Mouse (Mus musculus): ENCODE results near the gene Mpp3.

Gene Mpp3

GRCm38 (mm10) chr11:102039487-102040137 is 11.4 kb upstream of the Mpp3 start:
- no peak for DNase-seq (ENCODE audit: low read depth, low spot score)

DNA sequence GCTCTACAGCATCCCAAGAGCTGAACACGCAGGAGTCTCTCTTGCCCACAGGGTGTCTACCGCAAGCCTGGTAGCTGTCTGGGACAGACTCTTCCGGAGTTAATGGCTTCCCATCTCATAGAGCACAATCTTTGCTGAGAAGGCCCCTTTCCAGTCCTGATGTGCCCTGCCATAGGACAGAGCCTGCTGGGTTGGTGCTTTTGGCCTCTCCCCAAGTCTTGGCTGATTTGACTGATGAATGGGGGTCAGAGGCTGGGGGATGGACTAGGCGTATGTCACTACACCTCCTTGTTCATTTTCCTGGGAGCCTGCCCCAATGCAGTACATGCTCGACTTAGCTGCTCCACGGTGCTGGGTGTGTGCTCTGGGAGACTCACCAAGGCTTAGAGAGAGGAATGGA is 9.5 kb upstream of the Mpp3 start:
- DNase-seq (ENCODE audit: low read depth, low spot score), result no peak

GRCm38 (mm10) chr11:102036336-102036735 is 8.1 kb upstream of the Mpp3 start:
- no peak for DNase-seq (ENCODE audit: low read depth, low spot score)

DNA sequence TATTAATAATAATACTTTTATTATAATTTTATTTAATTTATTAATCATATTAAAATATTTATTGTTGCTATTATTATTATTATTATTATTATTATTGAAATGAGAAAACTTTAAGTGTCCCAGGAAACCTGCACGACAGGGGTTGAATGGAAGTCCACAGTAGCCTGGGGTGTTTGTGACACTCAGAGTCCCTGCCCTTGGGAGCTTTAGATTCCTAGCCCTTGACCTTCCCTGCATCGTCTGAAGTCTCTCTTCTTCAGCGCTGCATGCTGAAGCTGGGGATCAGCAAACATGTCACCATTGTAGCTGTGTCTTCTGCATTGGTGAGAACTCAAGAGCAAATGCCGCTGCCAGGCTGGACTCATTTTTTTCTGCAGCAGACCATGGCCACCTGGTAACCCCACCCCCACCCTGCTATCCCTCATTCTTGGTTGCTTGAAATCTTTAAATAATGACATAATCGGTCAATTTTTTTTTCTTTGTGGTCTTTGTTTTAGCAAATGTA is 7.2 kb upstream of the Mpp3 start:
- no peak for DNase-seq (ENCODE audit: low read depth, low spot score)

GRCm38 (mm10) chr11:102034887-102035286 is 6.6 kb upstream of the Mpp3 start:
- DNase-seq (ENCODE audit: low read depth, low spot score), result no peak

- no peak for DNase-seq (ENCODE audit: low read depth, low spot score)
These were observed 4.9 kb upstream of the Mpp3 start for GRCm38 (mm10) chr11:102033055-102033591.

DNA sequence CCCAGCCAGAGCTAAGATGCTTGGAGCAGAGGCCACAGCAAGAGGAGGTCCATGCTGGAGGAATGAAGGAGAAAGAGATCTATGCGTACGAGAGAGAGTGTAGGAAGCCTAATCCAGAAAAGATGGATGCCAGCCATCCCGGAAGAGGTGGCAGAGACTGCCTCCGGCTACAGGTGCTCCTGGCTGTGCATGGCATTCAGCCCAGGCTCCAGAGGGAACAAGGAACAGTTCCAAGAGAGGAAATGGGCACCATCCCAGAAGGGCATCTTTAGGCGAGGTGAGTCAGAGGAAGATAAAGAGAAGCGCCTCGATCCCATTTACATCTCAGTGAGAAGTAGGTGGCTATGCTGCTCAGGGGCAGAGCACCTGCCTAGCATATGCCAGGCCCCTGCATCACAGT is 2.9 kb upstream of the Mpp3 start:
- DNase-seq (ENCODE audit: low read depth, low spot score), result no peak

GRCm38 (mm10) chr11:102029966-102030365 is 1.7 kb upstream of the Mpp3 start:
- DNase-seq (ENCODE audit: low read depth, low spot score), result no peak

GRCm38 (mm10) chr11:102029304-102029703 is 1.0 kb upstream of the Mpp3 start:
- DNase-seq (ENCODE audit: low read depth, low spot score), result no peak

DNA sequence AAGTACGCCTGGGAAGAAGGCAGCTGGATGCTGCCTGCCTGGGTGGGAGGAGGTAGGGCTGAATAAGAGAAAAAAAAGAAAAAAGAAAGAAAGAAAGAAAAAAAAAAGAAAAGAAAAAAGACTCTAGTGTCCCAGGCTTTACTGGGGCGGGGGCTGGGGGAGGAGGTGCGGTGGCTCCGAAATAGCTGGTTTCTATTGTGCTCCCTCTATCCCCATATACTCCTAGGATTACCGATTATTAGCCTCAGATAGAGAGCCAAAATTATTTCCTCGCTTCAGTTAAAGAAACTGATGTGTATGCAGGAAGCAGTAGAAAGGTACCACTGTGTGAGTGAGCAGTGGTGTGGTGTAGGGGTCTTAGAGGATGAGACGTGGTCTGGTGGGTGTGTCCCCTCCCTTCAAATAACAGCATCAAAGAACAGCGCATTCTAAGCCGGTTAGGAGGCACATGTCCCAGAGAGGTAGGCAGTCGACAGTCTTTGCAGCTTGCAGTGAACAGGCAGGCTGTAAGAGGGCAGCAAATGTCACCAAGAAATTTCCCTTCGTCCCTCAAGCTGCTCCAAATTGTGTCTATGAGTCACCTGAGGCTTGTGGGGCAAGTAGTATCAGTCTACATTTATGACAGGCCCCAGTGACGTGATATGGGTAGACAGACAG is 772 bp downstream of the Mpp3 start:
- no peak for DNase-seq (ENCODE audit: low read depth, low spot score)

GRCm38 (mm10) chr11:102026694-102027360 is 1.4 kb downstream of the Mpp3 start:
- DNase-seq (ENCODE audit: low read depth, low spot score), result peak; percentile 12

DNA sequence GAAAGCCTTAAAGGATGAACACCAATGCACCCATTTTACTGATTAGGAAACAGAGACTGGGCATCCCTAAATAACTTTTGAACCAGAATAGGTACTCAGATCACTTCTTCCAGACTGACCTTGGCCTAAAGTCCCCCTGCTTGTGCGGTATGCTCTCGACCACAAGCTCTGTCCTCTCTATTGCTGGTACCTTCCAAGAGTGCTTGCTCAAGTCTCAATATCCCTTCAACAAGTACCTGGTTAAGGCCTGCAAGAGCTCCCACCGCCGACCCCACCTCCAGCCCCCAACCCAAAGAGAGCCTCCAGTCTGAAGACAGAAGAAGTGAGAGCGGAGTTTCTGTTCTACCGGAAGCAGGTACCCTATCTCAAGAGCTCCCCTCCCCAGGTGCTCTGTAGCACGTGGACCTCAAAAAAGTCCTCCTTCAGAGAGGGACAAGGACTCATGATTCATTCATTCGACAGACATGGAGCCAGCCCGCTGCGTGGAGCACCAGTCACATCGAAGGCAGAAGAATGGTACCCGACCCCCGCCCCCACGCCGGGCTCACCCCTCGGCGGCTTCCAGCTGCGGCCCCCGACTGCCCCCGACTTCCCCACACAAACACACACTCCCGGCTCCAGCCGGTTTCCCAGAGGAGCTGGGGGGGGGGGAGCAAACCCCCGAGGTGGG is 2.1 kb downstream of the Mpp3 start:
- no peak for DNase-seq (ENCODE audit: low read depth, low spot score)

DNA sequence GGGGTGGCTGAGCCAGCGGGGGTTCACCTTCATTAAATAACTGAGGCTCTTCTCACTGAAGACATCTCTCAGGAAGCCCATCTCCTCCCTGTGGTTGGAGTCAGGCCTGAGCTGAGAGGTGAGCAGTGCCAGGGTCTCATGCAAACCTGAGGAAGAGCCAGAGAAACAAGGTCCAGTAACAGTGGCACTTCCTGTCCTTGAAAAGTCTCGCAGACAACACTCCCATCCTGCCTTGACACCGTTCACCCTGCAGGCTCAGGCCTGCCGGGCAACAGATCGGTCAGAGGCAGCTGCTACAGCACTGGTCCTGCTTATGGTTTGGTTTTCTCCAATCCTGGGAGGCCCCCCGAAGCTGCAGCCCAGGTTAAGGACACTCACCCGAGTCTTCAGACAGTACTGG is 2.9 kb downstream of the Mpp3 start:
- no peak for DNase-seq (ENCODE audit: low read depth, low spot score)

- no peak for DNase-seq (ENCODE audit: low read depth, low spot score)
These were observed 3.4 kb downstream of the Mpp3 start for GRCm38 (mm10) chr11:102024875-102025274.

DNA sequence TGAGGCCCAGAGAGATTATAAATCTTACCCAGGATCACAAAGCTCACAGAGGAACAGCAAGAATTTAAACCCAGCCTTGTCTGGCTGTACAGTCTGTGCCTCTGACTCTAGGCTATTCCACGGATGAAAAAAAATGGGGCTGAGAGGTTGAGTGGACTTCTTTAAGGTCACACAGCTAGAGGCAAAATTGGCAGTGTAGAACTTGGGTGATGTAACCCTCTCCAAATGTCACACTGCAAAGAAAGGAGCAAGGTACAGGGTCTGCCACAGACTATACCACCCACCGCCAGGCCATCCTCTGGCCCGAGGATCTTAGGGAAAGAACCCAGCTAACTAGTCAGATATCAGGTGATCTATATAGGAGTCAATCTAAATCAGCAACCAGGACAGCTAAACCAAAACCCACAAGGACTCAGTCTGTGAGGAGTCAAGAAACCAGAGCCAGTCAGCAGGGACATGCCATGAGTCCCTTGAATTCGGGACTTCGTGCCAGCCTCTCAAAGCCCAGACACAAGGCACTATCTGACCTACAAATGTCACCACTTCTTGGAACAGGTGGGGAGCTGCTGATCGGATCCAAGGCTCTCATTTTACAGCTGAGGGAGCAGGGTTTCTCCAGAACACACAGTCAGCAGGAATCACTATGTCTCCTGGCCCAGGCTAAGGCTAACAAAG is 4.0 kb downstream of the Mpp3 start:
- DNase-seq (ENCODE audit: low read depth, low spot score), result no peak

GRCm38 (mm10) chr11:102023406-102023805 is 4.9 kb downstream of the Mpp3 start:
- DNase-seq (ENCODE audit: low read depth, low spot score), result no peak

DNA sequence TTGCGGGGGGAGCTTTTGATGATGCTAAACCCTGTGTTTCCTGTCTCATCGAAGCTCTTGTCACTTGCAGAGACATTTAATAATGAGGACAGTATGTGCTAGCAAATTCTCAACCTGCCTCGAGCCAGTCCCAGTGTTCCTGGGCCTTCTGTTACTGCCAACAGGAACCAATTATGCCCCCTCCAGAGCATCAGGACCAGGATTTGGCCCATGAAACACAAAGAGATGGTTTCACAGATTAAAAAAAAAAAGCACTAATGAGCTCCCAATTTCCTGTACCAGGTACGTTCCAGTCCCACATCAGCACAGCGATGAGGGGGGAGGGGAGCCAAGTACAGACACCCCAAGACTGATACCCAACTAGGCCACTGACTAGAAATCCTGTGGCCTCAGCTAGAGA is 7.1 kb downstream of the Mpp3 start:
- no peak for DNase-seq (ENCODE audit: low read depth, low spot score)

- DNase-seq (ENCODE audit: low read depth, low spot score), result no peak
These were observed 8.5 kb downstream of the Mpp3 start for GRCm38 (mm10) chr11:102019736-102020135.

- no peak for DNase-seq (ENCODE audit: low read depth, low spot score)
These were observed 12.1 kb downstream of the Mpp3 start for GRCm38 (mm10) chr11:102016136-102016535.

DNA sequence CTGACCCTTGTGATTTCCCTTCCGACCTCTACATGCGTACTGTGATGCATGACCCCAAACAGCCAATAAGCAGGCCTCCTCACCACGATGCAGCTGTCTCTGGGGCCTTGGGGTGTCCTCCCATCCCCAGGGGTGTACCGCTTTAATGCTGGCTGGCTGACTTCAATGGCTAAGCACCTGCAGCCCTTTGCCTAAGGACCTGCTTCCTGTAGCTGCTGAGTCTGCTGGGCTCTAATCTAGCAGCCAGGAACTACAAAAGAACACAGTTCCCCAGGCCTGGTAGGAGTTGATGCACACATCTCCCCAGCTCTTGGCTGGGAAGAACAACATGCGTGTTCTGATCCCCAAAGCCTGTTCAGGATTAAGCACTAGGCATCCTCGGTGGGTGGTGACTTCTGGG is 12.8 kb downstream of the Mpp3 start:
- no peak for DNase-seq (ENCODE audit: low read depth, low spot score)

DNA sequence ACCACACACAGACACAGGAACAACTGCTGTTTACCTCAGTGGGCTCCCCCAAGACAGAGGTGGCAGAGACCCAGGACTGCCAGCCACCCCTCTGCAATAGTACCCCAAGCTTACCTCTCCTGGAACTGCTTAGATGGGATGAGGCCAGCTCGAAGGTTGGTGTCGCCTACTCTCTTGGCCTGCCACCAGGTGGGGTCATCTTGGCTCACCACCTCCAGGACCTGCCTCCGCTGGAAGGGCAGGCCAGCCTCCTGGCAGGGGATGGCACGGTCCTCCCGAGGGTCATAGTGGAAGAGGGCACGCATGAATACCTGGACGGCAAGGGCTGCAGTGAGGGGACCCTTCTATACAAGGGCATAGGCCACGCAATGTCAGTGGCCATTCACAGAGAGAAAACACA is 15.1 kb downstream of the Mpp3 start:
- no peak for DNase-seq (ENCODE audit: low read depth, low spot score)
